Mouse (Mus musculus) olfactory bulb, adult 2 months (tissue): ENCODE data around the gene Mbnl2. TPM values are rescaled to one million over a fixed set of nuclear protein-coding genes. Genes with fewer than 3 reads are reported as not detected.

Experiments
- H3K27ac ChIP-seq: fragments of 200-500 bp; 2 replicates; pipeline ENCODE4 v1.5.1; 2012; ENCODE audit warnings: low read depth, low read length; ENCODE audit not compliant: insufficient read depth
- H3K4me1 ChIP-seq: fragments of 200-500 bp; 2 replicates; pipeline ENCODE4 v1.6.1; 2012; ENCODE audit warnings: low read length; ENCODE audit not compliant: control insufficient read depth, insufficient read depth
- H3K4me3 ChIP-seq: fragments of 200-500 bp; 2 replicates; pipeline ENCODE4 v1.5.1; 2012; ENCODE audit warnings: mild to moderate bottlenecking, low read depth, low read length, moderate library complexity; ENCODE audit not compliant: insufficient read depth
- CTCF ChIP-seq: fragments of 200-500 bp; IDR thresholded peaks from 2 replicates; pipeline ENCODE4 v1.5.1; 2012; ENCODE audit warnings: low read depth, mild to moderate bottlenecking, low read length, moderate library complexity; ENCODE audit not compliant: insufficient read depth
- POLR2A ChIP-seq: fragments of 200-500 bp; IDR thresholded peaks from 2 replicates; pipeline ENCODE4 v1.6.1; 2012; ENCODE audit warnings: mild to moderate bottlenecking, low read depth, low read length, moderate library complexity; ENCODE audit not compliant: insufficient read depth
- WGBS: fragments of 180-500 bp; shearing (Covaris S2); methylation state at CpG from one replicate; pipeline ENCODE4 v1.1.7; 2018; 5-methylcytosine and 5-hydroxymethylcytosine counted together
- polyA plus RNA-seq: library from polyadenylated mRNA; stranded (reverse); fragments of >200 nt; gene quantifications from 2 replicates; pipeline ENCODE4 v1.2.4, GENCODE M21; 2012; ENCODE audit warnings: low replicate concordance; ENCODE audit not compliant: missing spikeins, insufficient read depth, insufficient read length

Gene Mbnl2
- polyA plus RNA-seq, 1 experiment: 206 TPM

GRCm38 (mm10) chr14:120390231-120390944 lies 114.9 kb downstream of the Mbnl2 start:
- 93% methylated on average over 10 of the region's 10 CpGs for WGBS
- Histone ChIP-seq H3K4me1 (peaks cover 14% of the 10 kb centered on the region), H3K4me3 (no peak overlapping the region), H3K27ac (no peak overlapping the region)
- TF ChIP-seq POLR2A (no peak), CTCF (no peak)

GRCm38 (mm10) chr14:120391701-120392100 lies 116.2 kb downstream of the Mbnl2 start:
- Histone ChIP-seq H3K4me3 (no peak overlapping the region), H3K4me1 (peaks cover 14% of the 10 kb centered on the region), H3K27ac (peak overlapping the region; percentile 75)
- WGBS: 39% methylated on average over 10 of the region's 10 CpGs
- no peak for TF ChIP-seq CTCF
- no peak for TF ChIP-seq POLR2A

GRCm38 (mm10) chr14:120392441-120392840 lies 117.0 kb downstream of the Mbnl2 start:
- Histone ChIP-seq H3K4me3 (no peak overlapping the region), H3K4me1 (peaks cover 14% of the 10 kb centered on the region), H3K27ac (no peak overlapping the region)
- TF ChIP-seq POLR2A (no peak), CTCF (no peak)
- WGBS: 86% methylated on average over 9 of the region's 9 CpGs

GRCm38 (mm10) chr14:120393441-120393840 lies 118.0 kb downstream of the Mbnl2 start:
- TF ChIP-seq POLR2A (no peak), CTCF (no peak)
- 87% methylated on average over 8 of the region's 8 CpGs for WGBS

GRCm38 (mm10) chr14:120394216-120394615 lies 118.7 kb downstream of the Mbnl2 start:
- Histone ChIP-seq H3K4me1 (peaks cover 7% of the 10 kb centered on the region; the same call in 1 of the 2 replicates), H3K4me3 (no peak overlapping the region), H3K27ac (no peak overlapping the region)
- TF ChIP-seq CTCF: no peak
- no peak for TF ChIP-seq POLR2A
- 62% methylated on average over 3 of the region's 3 CpGs for WGBS

More at GRCm38 (mm10) chr14:120393441-120393840, 118.0 kb downstream of the Mbnl2 start:
- Histone ChIP-seq H3K4me3 (no peak overlapping the region), H3K27ac (no peak overlapping the region), H3K4me1 (peaks cover 14% of the 10 kb centered on the region)

GRCm38 (mm10) chr14:120394827-120395226 lies 119.4 kb downstream of the Mbnl2 start:
- H3K27ac ChIP-seq: no peak overlapping the region
- H3K4me1 ChIP-seq: peaks cover 4% of the 10 kb centered on the region; the same call in 1 of the 2 replicates
- WGBS: 59% methylated on average over 3 of the region's 3 CpGs
- H3K4me3 ChIP-seq: no peak overlapping the region
- TF ChIP-seq POLR2A: no peak
- no peak for TF ChIP-seq CTCF

GRCm38 (mm10) chr14:120395501-120395900 lies 120.0 kb downstream of the Mbnl2 start:
- H3K4me1 ChIP-seq: peaks cover 4% of the 10 kb centered on the region; the same call in 1 of the 2 replicates
- H3K27ac ChIP-seq: no peak overlapping the region
- TF ChIP-seq CTCF: no peak
- no peak for TF ChIP-seq POLR2A
- WGBS: 87% methylated on average over 9 of the region's 9 CpGs
- no peak overlapping the region for H3K4me3 ChIP-seq

GRCm38 (mm10) chr14:120397871-120398647 lies 122.6 kb downstream of the Mbnl2 start:
- no peak overlapping the region for H3K4me3 ChIP-seq
- TF ChIP-seq CTCF (peak; percentile 35; the same call in 1 of the 2 replicates), POLR2A (no peak)
- no peaks in the 10 kb centered on the region; the same call in 1 of the 2 replicates for H3K4me1 ChIP-seq
- WGBS: 33% methylated on average over 10 of the region's 10 CpGs
- H3K27ac ChIP-seq: no peak overlapping the region

- no peak overlapping the region for H3K4me3 ChIP-seq
- H3K4me1 ChIP-seq: no peaks in the 10 kb centered on the region; the same call in 1 of the 2 replicates
- 88% methylated on average over 6 of the region's 6 CpGs for WGBS
- TF ChIP-seq POLR2A (no peak), CTCF (no peak)
- H3K27ac ChIP-seq: no peak overlapping the region
These were observed 124.1 kb downstream of the Mbnl2 start for GRCm38 (mm10) chr14:120399614-120400013.
